Mouse (Mus musculus): ENCODE data around the gene Nptx1.

DNA sequence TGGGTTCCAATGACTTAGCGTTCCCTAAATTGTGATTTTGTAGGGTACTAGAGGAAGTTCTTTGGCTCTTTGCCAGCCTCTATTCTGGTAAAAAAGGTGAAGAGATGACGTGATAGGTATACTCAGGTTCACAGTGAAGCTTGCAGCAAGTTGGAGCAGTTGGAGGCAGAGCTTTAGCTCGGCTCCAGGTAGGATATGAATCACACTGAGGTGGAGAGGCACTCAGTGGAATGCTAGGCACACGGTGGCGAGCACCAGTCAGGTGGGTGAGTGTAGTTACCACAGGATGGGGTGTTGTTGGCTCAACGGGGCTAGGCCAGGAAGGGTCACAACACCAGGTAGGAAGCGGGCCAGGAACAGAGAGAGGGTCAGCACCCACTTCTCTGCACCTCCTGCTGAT is 7.6 kb upstream of the Nptx1 start:
- TF ChIP-seq CTCF (IDR thresholded peaks at IDR 0.05; ENCODE audit: borderline replicate concordance, extremely low read depth, insufficient read depth, insufficient read length) = no peak
- no peak for TF ChIP-seq POLR2A (IDR thresholded peaks at IDR 0.05; ENCODE audit: borderline replicate concordance, extremely low read depth, insufficient read depth, insufficient read length, poor library complexity, severe bottlenecking)
